Mouse (Mus musculus): ENCODE measurements at regions not wholly inside any gene's neighbourhood (a gene's known extent, or its start where the extent isn't known, plus 50 kb on each side); places are given as distances from the start of the nearest gene placed in this dataset.
A peak's percentile ranks its signal among the peaks of the same experiment; 100 is the strongest.
"Not testable (repeated sequence)": the region's sequence is repeated elsewhere in the genome, so short reads cannot be mapped to it uniquely, and the experiment has no call there.

- no peak for DNase-seq
Observed at GRCm38 (mm10) chr2:63580489-63581139, 396.5 kb upstream of the Kcnh7 start.

GRCm38 (mm10) chr2:63575172-63575571 is 391.1 kb upstream of the Kcnh7 start:
- no peak for DNase-seq

GRCm38 (mm10) chr2:63574008-63574703 is 390.1 kb upstream of the Kcnh7 start:
- no peak for DNase-seq

- DNase-seq, result no peak
Observed at GRCm38 (mm10) chr2:63573015-63573807, 389.1 kb upstream of the Kcnh7 start.

- DNase-seq, result no peak
Observed at GRCm38 (mm10) chr2:63556858-63557419, 372.9 kb upstream of the Kcnh7 start.

- DNase-seq, result not testable (repeated sequence)
Observed at GRCm38 (mm10) chr2:63541836-63542235, 357.7 kb upstream of the Kcnh7 start.

GRCm38 (mm10) chr2:63518534-63518933 is 334.4 kb upstream of the Kcnh7 start:
- no peak for DNase-seq

- no peak for DNase-seq
Observed at GRCm38 (mm10) chr2:63513554-63514226, 329.6 kb upstream of the Kcnh7 start.

GRCm38 (mm10) chr2:63503939-63504338 is 319.9 kb upstream of the Kcnh7 start:
- no peak for DNase-seq

- no peak for DNase-seq
Observed at GRCm38 (mm10) chr2:63476411-63476810, 292.3 kb upstream of the Kcnh7 start.

GRCm38 (mm10) chr2:63475255-63475654 is 291.2 kb upstream of the Kcnh7 start:
- DNase-seq, result no peak

- peak; percentile 13 for DNase-seq
Observed at GRCm38 (mm10) chr2:63473699-63474098, 289.6 kb upstream of the Kcnh7 start.

- DNase-seq, result no peak
Observed at GRCm38 (mm10) chr2:63472248-63472647, 288.2 kb upstream of the Kcnh7 start.

- DNase-seq, result no peak
Observed at GRCm38 (mm10) chr2:63459112-63459511, 275.0 kb upstream of the Kcnh7 start.

GRCm38 (mm10) chr2:63454263-63455011 is 270.4 kb upstream of the Kcnh7 start:
- DNase-seq, result peak; percentile 31

GRCm38 (mm10) chr2:63452891-63453290 is 268.8 kb upstream of the Kcnh7 start:
- DNase-seq, result no peak

GRCm38 (mm10) chr2:63452164-63452563 is 268.1 kb upstream of the Kcnh7 start:
- DNase-seq, result no peak

- no peak for DNase-seq
Observed at GRCm38 (mm10) chr2:63434327-63434726, 250.2 kb upstream of the Kcnh7 start.

- DNase-seq, result no peak
Observed at GRCm38 (mm10) chr2:63405405-63405804, 221.3 kb upstream of the Kcnh7 start.

All from right cerebral cortex, postnatal 25 days (tissue).